Mouse (Mus musculus) bone marrow, adult 2 months (tissue): Measurements from ENCODE around the gene Myo15b.

ENCODE experiments used
- CTCF ChIP-seq: fragments of 200-500 bp; IDR thresholded peaks from 2 replicates; pipeline ENCODE4 v1.5.1; 2011; ENCODE audit warnings: low read length, control low read depth; ENCODE audit not compliant: control insufficient read depth, insufficient read depth
- POLR2A ChIP-seq: fragments of 200-500 bp; IDR thresholded peaks from 2 replicates; pipeline ENCODE4 v1.6.1; 2011; ENCODE audit warnings: low read depth, mild to moderate bottlenecking, control low read depth, low read length, borderline replicate concordance; ENCODE audit not compliant: control insufficient read depth

DNA sequence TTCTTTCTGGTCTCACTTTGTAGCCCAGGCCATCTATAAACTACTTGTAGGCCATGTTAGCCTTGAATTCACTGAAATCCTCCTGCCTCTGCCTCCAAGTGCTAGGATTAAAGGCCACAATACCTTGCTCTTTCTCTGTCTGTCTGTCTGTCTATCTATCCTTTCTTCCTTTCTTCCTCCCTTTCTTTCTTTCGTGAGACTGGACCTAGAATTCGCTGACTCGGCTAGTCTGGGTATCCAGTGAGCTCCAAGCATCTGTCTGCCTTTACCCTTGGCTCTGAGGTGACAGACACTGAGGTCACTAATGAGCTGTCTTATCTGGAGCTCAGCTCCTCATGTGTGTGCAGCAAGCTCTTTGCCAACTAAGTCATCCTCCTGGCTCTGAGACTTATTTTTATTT, 17.7 kb downstream of the Myo15b start:
- TF ChIP-seq CTCF (no peak), POLR2A (no peak)
